In genomic region chr2:132879261-132880044, GRCm38 (mm10) we compare ENCODE assay signal across 8 mouse cellular contexts. TPM values are rescaled to one million over a fixed set of nuclear protein-coding genes. Genes with fewer than 3 reads are reported as not detected.
DNase-seq lines count a peak whose midpoint lies in the region; ATAC-seq and TF ChIP-seq lines count a peak whose summit lies in the region.

No protein-coding gene starts in this region.

- H3K36me3 ChIP-seq in C2C12 (ENCODE audit: control insufficient read depth, insufficient read depth) = no peaks in the 10 kb centered on the region
- H3K36me3 ChIP-seq in heart, embryonic 12.5 days = no peaks in the 10 kb centered on the region
- H3K36me3 ChIP-seq in midbrain, embryonic 13.5 days = no peaks in the 10 kb centered on the region

- ATAC-seq in heart, embryonic 12.5 days (ENCODE audit: insufficient number of reproducible peaks, low FRiP score) = peak; percentile 56
- ATAC-seq in midbrain, embryonic 13.5 days = peak; percentile 85

- peak overlapping the region; percentile 60 for H3K4me3 ChIP-seq in gastrocnemius, adult 2 months
- no peak overlapping the region for H3K4me3 ChIP-seq in C2C12 (ENCODE audit: insufficient read depth, poor library complexity, severe bottlenecking)
- peak overlapping the region; percentile 51 for H3K4me3 ChIP-seq in heart, embryonic 12.5 days
- H3K4me3 ChIP-seq in midbrain, embryonic 13.5 days (replicated peaks) = peak overlapping the region; percentile 65

- H3K79me3 ChIP-seq in C2C12 (ENCODE audit: low read depth) = no peaks in the 10 kb centered on the region

- no peaks in the 10 kb centered on the region for H3K9me3 ChIP-seq in heart, embryonic 12.5 days (replicated peaks)
- no peaks in the 10 kb centered on the region for H3K9me3 ChIP-seq in midbrain, embryonic 13.5 days

- H3K27ac ChIP-seq in gastrocnemius, adult 2 months = no peak overlapping the region
- no peak overlapping the region for H3K27ac ChIP-seq in heart, embryonic 12.5 days (ENCODE audit: poor library complexity, severe bottlenecking)
- no peak overlapping the region for H3K27ac ChIP-seq in midbrain, embryonic 13.5 days

- peaks cover 20% of the 10 kb centered on the region for H3K4me1 ChIP-seq in heart, embryonic 12.5 days (replicated peaks)
- H3K4me1 ChIP-seq in midbrain, embryonic 13.5 days (replicated peaks) = peaks cover 26% of the 10 kb centered on the region

- no peak for TF ChIP-seq CTCF in gastrocnemius, adult 2 months (IDR thresholded peaks at IDR 0.05)
- no peak for TF ChIP-seq CTCF in C2C12 (IDR thresholded peaks at IDR 0.05; ENCODE audit: control insufficient read depth, insufficient read depth, insufficient read length)

- under 1% methylated on average over 58 of the region's 58 CpGs for WGBS in heart, embryonic 12.5 days
- WGBS in midbrain, embryonic 13.5 days = under 1% methylated on average over 58 of the region's 58 CpGs

- H3K9ac ChIP-seq in heart, embryonic 12.5 days = peak overlapping the region; percentile 60
- peak overlapping the region; percentile 65 for H3K9ac ChIP-seq in midbrain, embryonic 13.5 days (replicated peaks)

- peak overlapping the region; percentile 99 for H3K4me2 ChIP-seq in heart, embryonic 12.5 days
- H3K4me2 ChIP-seq in midbrain, embryonic 13.5 days (replicated peaks) = peak overlapping the region; percentile 97

- H3K79me2 ChIP-seq in C2C12 (ENCODE audit: control insufficient read depth, insufficient read depth) = no peaks in the 10 kb centered on the region

- DNase-seq in gastrocnemius, adult 2 months = peak; percentile 30
- no peak for DNase-seq in gastrocnemius, adult 8-10 months (ENCODE audit: low spot score in 2 of 2)
- peak; percentile 36 to 57 for DNase-seq in cerebellum, postnatal 14 days
- DNase-seq in kidney, postnatal 25 days = peak; percentile 53 to 62
- DNase-seq in thymus, postnatal 25 days = peak; percentile 18

- peak overlapping the region; percentile 25 for H3ac ChIP-seq in C2C12 (ENCODE audit: control insufficient read depth, insufficient read length, low read depth)

- peaks cover 37% of the 10 kb centered on the region for H3K27me3 ChIP-seq in C2C12 (ENCODE audit: control insufficient read depth, insufficient read depth, insufficient read length)
- H3K27me3 ChIP-seq in heart, embryonic 12.5 days (replicated peaks) = peaks cover 36% of the 10 kb centered on the region
- H3K27me3 ChIP-seq in midbrain, embryonic 13.5 days = peaks cover 52% of the 10 kb centered on the region

- intact Hi-C loops in gastrocnemius, adult 2 months (cut with DNase I) = no loop called here

TF ChIP-seq in C2C12, 6 proteins besides CTCF, POLR2A, EP300 and RAD21:
- TF ChIP-seq MYOD1 (IDR thresholded peaks at IDR 0.05; ENCODE audit: control insufficient read depth, insufficient read length, low read depth) (peak; percentile 24), MYOG (IDR thresholded peaks at IDR 0.05; ENCODE audit: control insufficient read depth, extremely low read depth, insufficient read length) (no peak)

RNA-seq across cellular contexts. Expression of gene Lrrn4, which starts 1.2 kb away (rescaled TPM):
- total RNA-seq in gastrocnemius, adult 2 months (2021) = not detected
- not detected for total RNA-seq in gastrocnemius, adult 8-10 months (2022)
- not detected for polyA plus RNA-seq in C2C12 (2012; fragmentation: generic; extraction: Trizol)
- 21.1 and 22.5 TPM in 2 replicates for polyA plus RNA-seq in heart, embryonic 12.5 days (2016; fragmentation: Nextera tagmentation; extraction: Ambion mirVana)
- 0.05 TPM in 1 of 2 replicates, not detected in the other for polyA plus RNA-seq in midbrain, embryonic 13.5 days (2015; fragmentation: Nextera tagmentation; extraction: Ambion mirVana)

RNA-seq across cellular contexts. Expression of gene Crls1, which starts 33.0 kb away (rescaled TPM):
- total RNA-seq in gastrocnemius, adult 2 months (2021) = 10 to 100 TPM; 11.0 to 16.2 TPM
- 10 to 100 TPM; 13.1 to 16.0 (median 14.2) TPM for total RNA-seq in gastrocnemius, adult 8-10 months (2022)
- polyA plus RNA-seq in C2C12 (2012; fragmentation: generic; extraction: Trizol) = 26.2 TPM
- polyA plus RNA-seq in heart, embryonic 12.5 days (2016; fragmentation: Nextera tagmentation; extraction: Ambion mirVana) = 22.2 and 23.6 TPM in 2 replicates
- 8.9 and 9.0 TPM in 2 replicates for polyA plus RNA-seq in midbrain, embryonic 13.5 days (2015; fragmentation: Nextera tagmentation; extraction: Ambion mirVana)

Comparison
In these comparisons a context has a peak if more than half of its experiments do, and no peak if none do; other contexts are left out.
1. DNase-seq: peak in gastrocnemius, adult 2 months (single experiment), cerebellum, postnatal 14 days (2 of 2), kidney, postnatal 25 days (2 of 2) and thymus, postnatal 25 days (single experiment); none in gastrocnemius, adult 8-10 months (0 of 2).
2. RNA of gene Lrrn4, which starts 1.2 kb away (polyA plus RNA-seq): 21.1 to 22.5 TPM in heart, embryonic 12.5 days; 0.05 TPM in midbrain, embryonic 13.5 days and not detected in C2C12 (single experiment); every median in the first group is over 10 times any median in the second.